Mouse (Mus musculus) ovary, postnatal 10 days (tissue): Measurements from ENCODE around the gene Ubtd1.
"Not testable (repeated sequence)": the region's sequence is repeated elsewhere in the genome, so short reads cannot be mapped to it uniquely, and the experiment has no call there.

Experiments
- DNase-seq: peaks from one replicate; pipeline ENCODE4 v3.0.0; 2022; ENCODE audit warnings: low spot score

Ubtd1 gene

GRCm38 (mm10) chr19:42061443-42061842 is 79.9 kb downstream of the Ubtd1 start:
- DNase-seq, result no peak

- DNase-seq, result no peak
Measured at GRCm38 (mm10) chr19:42068441-42069240, 87.1 kb downstream of the Ubtd1 start.

GRCm38 (mm10) chr19:42069241-42069525 is 87.6 kb downstream of the Ubtd1 start:
- DNase-seq, result no peak

- DNase-seq, result no peak
Measured at GRCm38 (mm10) chr19:42071221-42071620, 89.7 kb downstream of the Ubtd1 start.

- no peak for DNase-seq
Measured at GRCm38 (mm10) chr19:42071886-42072608, 90.5 kb downstream of the Ubtd1 start.

- DNase-seq, result no peak
Measured at GRCm38 (mm10) chr19:42072802-42073201, 91.2 kb downstream of the Ubtd1 start.

- DNase-seq, result no peak
Measured at GRCm38 (mm10) chr19:42075051-42075450, 93.5 kb downstream of the Ubtd1 start.

- DNase-seq, result no peak
Measured at GRCm38 (mm10) chr19:42075992-42076391, 94.4 kb downstream of the Ubtd1 start.

GRCm38 (mm10) chr19:42078566-42078965 is 97.0 kb downstream of the Ubtd1 start:
- no peak for DNase-seq

- DNase-seq, result no peak
Measured at GRCm38 (mm10) chr19:42079006-42079405, 97.4 kb downstream of the Ubtd1 start.

GRCm38 (mm10) chr19:42079950-42080349 is 98.4 kb downstream of the Ubtd1 start:
- no peak for DNase-seq

- no peak for DNase-seq
Measured at GRCm38 (mm10) chr19:42080469-42080868, 98.9 kb downstream of the Ubtd1 start.

- DNase-seq, result not testable (repeated sequence)
Measured at GRCm38 (mm10) chr19:42081613-42082012, 100.0 kb downstream of the Ubtd1 start.
